Mouse (Mus musculus) forebrain, postnatal 0 days (tissue): ENCODE data around the gene Mapk1ip1l. TPM values are rescaled to one million over a fixed set of nuclear protein-coding genes. Genes with fewer than 3 reads are reported as not detected.

Source experiments
- ATAC-seq: fragments of 200-750 bp; cut with Nextera tagmentation; 2 replicates; pipeline ENCODE4 v1.8.0; 2017; ENCODE audit warnings: mild to moderate bottlenecking, moderate library complexity
- DNase-seq: peaks from one replicate; pipeline ENCODE4 v3.0.0-alpha.2; 2015
- H3K27ac ChIP-seq: fragments of 300-500 bp; sonication (generic); 2 replicates; pipeline ENCODE4 v1.5.1; 2014; ENCODE audit warnings: low read depth, mild to moderate bottlenecking, antibody characterized with exemption, low read length, moderate library complexity, mixed read lengths
- H3K27me3 ChIP-seq: fragments of 300-500 bp; sonication (generic); 2 replicates; pipeline ENCODE4 v1.6.1; 2014; ENCODE audit warnings: mild to moderate bottlenecking, low read length, mixed read lengths; ENCODE audit not compliant: insufficient read depth
- H3K36me3 ChIP-seq: fragments of 300-500 bp; sonication (generic); 2 replicates; pipeline ENCODE4 v1.6.1; 2014; ENCODE audit warnings: mild to moderate bottlenecking, moderate library complexity; ENCODE audit not compliant: insufficient read depth
- H3K4me1 ChIP-seq: fragments of 300-500 bp; sonication (generic); 2 replicates; pipeline ENCODE4 v1.6.1; 2014; ENCODE audit warnings: antibody characterized with exemption; ENCODE audit not compliant: insufficient read depth
- H3K4me2 ChIP-seq: fragments of 300-500 bp; sonication (generic); 2 replicates; pipeline ENCODE4 v1.6.1; 2014; ENCODE audit warnings: low read depth, mild to moderate bottlenecking, moderate library complexity
- H3K4me3 ChIP-seq: fragments of 300-500 bp; sonication (generic); 2 replicates; pipeline ENCODE4 v1.5.1; 2014; ENCODE audit warnings: low read depth, low read length, mixed read lengths
- H3K9ac ChIP-seq: fragments of 300-500 bp; sonication (generic); 2 replicates; pipeline ENCODE4 v1.6.1; 2014; ENCODE audit warnings: mild to moderate bottlenecking
- H3K9me3 ChIP-seq: fragments of 300-500 bp; sonication (generic); 2 replicates; pipeline ENCODE4 v1.6.1; 2016; ENCODE audit warnings: low read length
- CTCF ChIP-seq: sonication (generic); IDR thresholded peaks from 2 replicates; pipeline ENCODE4 v1.5.1; 2016; ENCODE audit warnings: antibody characterized with exemption, control low read depth, low read depth
- WGBS: fragments of 180-500 bp; shearing (Covaris S2); extraction: QIAGEN DNeasy Blood & Tissue Kit; methylation state at CpG from one replicate; pipeline ENCODE4 v1.1.7; 2014; 5-methylcytosine and 5-hydroxymethylcytosine counted together
- polyA plus RNA-seq: library from polyadenylated mRNA; unstranded; fragments of >200 nt; fragmentation: Nextera tagmentation; extraction: Ambion mirVana; gene quantifications from 2 replicates; pipeline ENCODE4 v1.2.1, GENCODE M21; 2015
- total RNA-seq: library from RNA; depleted of rRNA; stranded (reverse); fragments of >200 nt; gene quantifications from 2 replicates; pipeline ENCODE4 v1.2.3, GENCODE M21; 2014

The Mapk1ip1l gene
- total and polyA plus RNA-seq, 2 experiments from 2014 or later, result 36.7 to 60.4 TPM

DNA sequence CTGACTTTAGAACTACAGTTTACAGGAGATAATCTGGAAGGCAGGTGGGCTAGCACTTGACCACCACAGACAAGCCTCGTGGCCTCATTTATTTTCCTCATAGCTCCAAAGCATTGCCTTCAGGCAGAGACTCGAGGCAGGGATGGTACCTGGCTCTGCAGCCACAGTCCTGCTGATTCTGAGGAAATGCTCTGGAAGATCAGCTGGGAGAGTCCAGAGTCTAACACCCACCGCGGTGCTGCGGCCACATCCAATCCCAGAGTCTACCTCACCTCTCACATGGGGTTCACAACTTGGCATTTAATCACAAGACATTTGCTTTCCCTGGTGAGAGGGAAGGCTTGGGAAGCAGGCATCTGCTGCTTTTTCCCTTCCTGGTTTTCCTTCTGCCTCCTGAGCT is 56.9 kb downstream of the Mapk1ip1l start:
- no peaks in the 10 kb centered on the region for H3K9me3 ChIP-seq
- no peak overlapping the region for H3K27ac ChIP-seq
- no peak overlapping the region for H3K4me3 ChIP-seq
- no peak overlapping the region for H3K9ac ChIP-seq
- H3K4me2 ChIP-seq, result no peak overlapping the region
- no peak for DNase-seq
- no peaks in the 10 kb centered on the region for H3K4me1 ChIP-seq
- no peaks in the 10 kb centered on the region for H3K27me3 ChIP-seq
- no peaks in the 10 kb centered on the region for H3K36me3 ChIP-seq
- WGBS, result 80% methylated on average over 5 of the region's 5 CpGs
- no peak for TF ChIP-seq CTCF
- ATAC-seq, result no peak

- Histone ChIP-seq H3K36me3 (no peaks in the 10 kb centered on the region), H3K27me3 (no peaks in the 10 kb centered on the region), H3K4me2 (no peak overlapping the region), H3K4me3 (no peak overlapping the region), H3K9me3 (no peaks in the 10 kb centered on the region), H3K9ac (no peak overlapping the region), H3K27ac (no peak overlapping the region), H3K4me1 (no peaks in the 10 kb centered on the region)
- no peak for TF ChIP-seq CTCF
- no peak for ATAC-seq
- no peak for DNase-seq
- 90% methylated on average over 3 of the region's 3 CpGs for WGBS
These were observed 58.6 kb downstream of the Mapk1ip1l start for GRCm38 (mm10) chr14:47356622-47357021.

- no peaks in the 10 kb centered on the region for H3K27me3 ChIP-seq
- DNase-seq, result no peak
- no peaks in the 10 kb centered on the region for H3K36me3 ChIP-seq
- H3K9me3 ChIP-seq, result no peaks in the 10 kb centered on the region
- WGBS, result 74% methylated on average over 3 of the region's 3 CpGs
- TF ChIP-seq CTCF, result no peak
- H3K27ac ChIP-seq, result no peak overlapping the region
- H3K4me2 ChIP-seq, result no peak overlapping the region
- H3K9ac ChIP-seq, result no peak overlapping the region
- H3K4me3 ChIP-seq, result no peak overlapping the region
- ATAC-seq, result no peak
- no peaks in the 10 kb centered on the region for H3K4me1 ChIP-seq
These were observed 61.5 kb downstream of the Mapk1ip1l start for GRCm38 (mm10) chr14:47359610-47360009.

- Histone ChIP-seq H3K9ac (no peak overlapping the region), H3K4me2 (no peak overlapping the region), H3K36me3 (no peaks in the 10 kb centered on the region), H3K9me3 (no peaks in the 10 kb centered on the region), H3K4me3 (no peak overlapping the region), H3K27me3 (no peaks in the 10 kb centered on the region), H3K27ac (no peak overlapping the region), H3K4me1 (peaks cover under 1% of the 10 kb centered on the region; the same call in 1 of the 2 replicates)
- ATAC-seq, result no peak
- no peak for DNase-seq
- 94% methylated on average over 2 of the region's 2 CpGs for WGBS
- TF ChIP-seq CTCF, result no peak
These were observed 63.4 kb downstream of the Mapk1ip1l start for GRCm38 (mm10) chr14:47361418-47361817.

DNA sequence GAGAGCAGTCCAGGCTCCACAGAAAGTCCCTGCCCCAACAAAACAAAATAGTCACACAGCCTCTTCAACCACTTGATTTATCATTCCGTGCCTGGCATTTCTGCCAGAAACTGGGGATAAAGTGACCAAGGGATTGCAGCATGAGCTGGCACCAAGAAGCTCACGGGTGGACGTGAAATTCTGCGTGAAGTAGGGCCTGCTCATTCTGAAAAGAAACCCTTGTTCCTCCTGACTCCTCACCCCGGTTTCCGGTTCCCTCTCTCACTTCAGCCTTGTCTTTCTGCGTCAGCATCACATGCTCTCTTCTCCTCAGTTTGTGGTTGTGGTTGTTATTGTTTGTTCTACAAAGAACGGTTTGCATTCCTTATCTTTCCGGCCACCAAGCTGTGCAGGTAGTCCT is 63.8 kb downstream of the Mapk1ip1l start:
- no peak for ATAC-seq

DNA sequence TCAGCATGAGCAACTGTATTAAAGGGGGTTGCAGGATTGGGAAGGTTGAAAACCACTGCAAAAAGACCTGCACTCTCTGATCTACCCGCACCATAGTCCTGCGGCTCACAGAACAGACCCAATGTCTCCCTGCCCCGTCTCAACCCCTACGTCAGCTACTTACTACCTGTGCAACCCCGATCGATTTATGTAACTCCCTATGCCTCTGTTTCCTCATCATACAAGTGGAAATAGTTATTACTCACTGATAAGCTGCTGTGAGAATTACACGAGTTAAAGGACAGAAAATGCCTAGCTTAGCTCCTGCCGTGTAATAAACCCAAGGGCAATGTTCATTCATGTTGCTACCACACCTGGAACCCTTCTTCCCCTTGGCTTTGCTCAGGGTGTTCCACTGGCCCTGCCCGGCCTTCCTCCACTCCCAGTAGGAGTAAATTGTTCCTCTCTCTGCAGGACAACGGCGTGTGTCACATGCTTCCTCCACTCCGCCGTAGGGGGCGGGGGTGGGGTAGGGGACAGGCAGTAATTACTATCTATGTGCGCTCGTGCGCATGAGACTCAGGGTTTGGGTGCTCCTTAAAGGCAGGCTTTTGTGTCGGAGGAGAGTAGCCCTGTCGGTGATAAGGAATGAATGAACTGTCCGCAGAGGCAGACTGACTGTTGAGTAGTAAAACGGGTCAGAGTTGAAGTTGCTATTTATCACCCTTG is 66.8 kb downstream of the Mapk1ip1l start:
- no peak for DNase-seq
- TF ChIP-seq CTCF, result no peak

More for the DNA sequence above, 63.8 kb downstream of the Mapk1ip1l start:
- DNase-seq, result no peak
- WGBS, result 83% methylated on average over 9 of the region's 9 CpGs
- H3K9ac ChIP-seq, result no peak overlapping the region
- H3K27ac ChIP-seq, result no peak overlapping the region
- H3K4me2 ChIP-seq, result no peak overlapping the region
- no peak for TF ChIP-seq CTCF
- no peaks in the 10 kb centered on the region for H3K36me3 ChIP-seq
- H3K4me3 ChIP-seq, result no peak overlapping the region
- H3K27me3 ChIP-seq, result no peaks in the 10 kb centered on the region
- no peaks in the 10 kb centered on the region for H3K9me3 ChIP-seq
- peaks cover 4% of the 10 kb centered on the region; the same call in 1 of the 2 replicates for H3K4me1 ChIP-seq

DNA sequence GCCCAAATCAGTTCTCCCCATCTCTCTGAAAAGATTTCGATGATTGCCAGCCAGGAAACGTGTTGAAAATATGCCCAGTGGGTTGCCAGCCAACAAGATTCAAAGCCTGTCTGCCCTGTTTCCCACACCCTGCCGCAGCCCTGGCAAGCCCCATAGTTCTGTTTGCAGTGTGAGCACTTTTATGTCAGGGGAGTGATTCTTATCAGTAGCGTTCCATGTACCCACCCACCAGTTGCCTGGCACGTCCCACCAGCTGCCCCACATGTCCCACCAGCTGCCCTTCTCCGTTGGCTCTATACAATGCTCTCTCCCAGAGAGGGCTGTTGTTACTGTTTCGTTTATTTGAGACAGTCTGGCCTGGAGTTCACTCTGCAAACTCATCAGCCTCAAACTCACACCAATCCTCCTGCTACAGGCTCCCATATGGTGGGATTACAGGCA is 68.8 kb downstream of the Mapk1ip1l start:
- H3K4me3 ChIP-seq, result no peak overlapping the region
- 20% methylated on average over 7 of the region's 7 CpGs for WGBS
- no peaks in the 10 kb centered on the region for H3K9me3 ChIP-seq

More for the DNA sequence above, 66.8 kb downstream of the Mapk1ip1l start:
- WGBS, result 46% methylated on average over 21 of the region's 21 CpGs
- Histone ChIP-seq H3K9ac (no peak overlapping the region), H3K4me2 (peak overlapping the region; percentile 25), H3K9me3 (no peaks in the 10 kb centered on the region), H3K36me3 (no peaks in the 10 kb centered on the region), H3K4me1 (peaks cover 8% of the 10 kb centered on the region; the same call in 1 of the 2 replicates), H3K27ac (no peak overlapping the region), H3K27me3 (no peaks in the 10 kb centered on the region), H3K4me3 (no peak overlapping the region)
- ATAC-seq, result no peak

More for the DNA sequence above, 68.8 kb downstream of the Mapk1ip1l start:
- no peak for TF ChIP-seq CTCF
- DNase-seq (peak; percentile 88), ATAC-seq (peak; percentile 90)
- peak overlapping the region; percentile 69 for H3K27ac ChIP-seq
- peaks cover 8% of the 10 kb centered on the region; the same call in 1 of the 2 replicates for H3K4me1 ChIP-seq
- H3K36me3 ChIP-seq, result no peaks in the 10 kb centered on the region
- no peaks in the 10 kb centered on the region for H3K27me3 ChIP-seq
- H3K9ac ChIP-seq, result no peak overlapping the region
- H3K4me2 ChIP-seq, result no peak overlapping the region
